Comparison of ENCODE assay signal across 7 mouse cellular contexts in genomic region chrX:147608660-147609059, GRCm38 (mm10).
DNase-seq lines count a peak whose midpoint lies in the region.

No protein-coding gene starts in this region.

- DNase-seq in ES-CJ7 (ENCODE audit: low read depth, low spot score) (peak; percentile 14), NIH3T3 (ENCODE audit: low read depth) (peak; percentile 71)
- DNase-seq in cerebellum, postnatal 25 days, result peak; percentile 33 to 57
- DNase-seq in frontal cortex, postnatal 25 days (ENCODE audit: low spot score in 2 of 2), result peak; percentile 11 to 39
- peak; percentile 49 for DNase-seq in layer of hippocampus, adult 11-12 months (ENCODE audit: low spot score)
- DNase-seq in lung, postnatal 14 days, result peak; percentile 48
- peak; percentile 30 for DNase-seq in right cerebral cortex, postnatal 14 days

Comparison
In these comparisons a context has a peak if more than half of its experiments do, and no peak if none do; other contexts are left out.
1. Peak in every context shown above with its lines: DNase-seq.
2. DNase-seq: peak in every context shown above with its lines; median percentile 71 in NIH3T3; 49 in layer of hippocampus, adult 11-12 months; 48 in lung, postnatal 14 days; 45 in cerebellum, postnatal 25 days; 30 in right cerebral cortex, postnatal 14 days; 25 in frontal cortex, postnatal 25 days; 14 in ES-CJ7.